Mouse (Mus musculus): ENCODE measurements at regions not wholly inside any gene's neighbourhood (a gene's known extent, or its start where the extent isn't known, plus 50 kb on each side); places are given as distances from the start of the nearest gene placed in this dataset.
"Not testable (repeated sequence)": the region's sequence is repeated elsewhere in the genome, so short reads cannot be mapped to it uniquely, and the experiment has no call there.

- peak; percentile 84 for ATAC-seq
- WGBS = 49% methylated on average over 4 of the region's 4 CpGs
- 0 out of 2 replicates have a peak, but pooled peaks cover 3% of the 10 kb centered on the region for H3K4me1 ChIP-seq (ENCODE audit: control insufficient read depth, insufficient read depth, low read length)
- H3K4me2 ChIP-seq (ENCODE audit: low read depth, low read length) = no peak overlapping the region
- H3K27ac ChIP-seq (ENCODE audit: low read length) = no peak overlapping the region
- no peak overlapping the region for H3K9ac ChIP-seq (ENCODE audit: low read depth, low read length)
- no peak overlapping the region for H3K4me3 ChIP-seq (ENCODE audit: low read length)
- H3K9me3 ChIP-seq (ENCODE audit: control insufficient read depth, low read length) = no peaks in the 10 kb centered on the region
- no peaks in the 10 kb centered on the region for H3K36me3 ChIP-seq (ENCODE audit: control insufficient read depth, insufficient read depth, low read length)
- H3K27me3 ChIP-seq (replicated peaks; ENCODE audit: control insufficient read depth, insufficient read depth, low read length) = no peaks in the 10 kb centered on the region
Measured at GRCm38 (mm10) chr3:21791983-21792631, 284.3 kb upstream of the Tbl1xr1 start.

GRCm38 (mm10) chr3:21798139-21798538 lies 278.3 kb upstream of the Tbl1xr1 start:
- Histone ChIP-seq H3K9me3 (ENCODE audit: control insufficient read depth, low read length) (no peaks in the 10 kb centered on the region), H3K36me3 (ENCODE audit: control insufficient read depth, insufficient read depth, low read length) (no peaks in the 10 kb centered on the region), H3K4me1 (ENCODE audit: control insufficient read depth, insufficient read depth, low read length) (no peaks in the 10 kb centered on the region), H3K27ac (ENCODE audit: low read length) (no peak overlapping the region), H3K4me2 (ENCODE audit: low read depth, low read length) (no peak overlapping the region), H3K9ac (ENCODE audit: low read depth, low read length) (no peak overlapping the region), H3K4me3 (ENCODE audit: low read length) (no peak overlapping the region), H3K27me3 (replicated peaks; ENCODE audit: control insufficient read depth, insufficient read depth, low read length) (no peaks in the 10 kb centered on the region)
- no peak for ATAC-seq
- 61% methylated on average over 1 of the region's 1 CpGs for WGBS

- 80% methylated on average over 2 of the region's 2 CpGs for WGBS
- not testable (repeated sequence) for H3K4me1 ChIP-seq (ENCODE audit: control insufficient read depth, insufficient read depth, low read length); H3K36me3 ChIP-seq (ENCODE audit: control insufficient read depth, insufficient read depth, low read length); H3K9me3 ChIP-seq (ENCODE audit: control insufficient read depth, low read length); H3K9ac ChIP-seq (ENCODE audit: low read depth, low read length); ATAC-seq; H3K4me3 ChIP-seq (ENCODE audit: low read length); H3K27me3 ChIP-seq (replicated peaks; ENCODE audit: control insufficient read depth, insufficient read depth, low read length); H3K27ac ChIP-seq (ENCODE audit: low read length); H3K4me2 ChIP-seq (ENCODE audit: low read depth, low read length)
Measured at GRCm38 (mm10) chr3:21803886-21804285, 272.6 kb upstream of the Tbl1xr1 start.

- Histone ChIP-seq H3K27me3 (replicated peaks; ENCODE audit: control insufficient read depth, insufficient read depth, low read length) (no peaks in the 10 kb centered on the region), H3K4me1 (ENCODE audit: control insufficient read depth, insufficient read depth, low read length) (no peaks in the 10 kb centered on the region), H3K27ac (ENCODE audit: low read length) (no peak overlapping the region), H3K9me3 (ENCODE audit: control insufficient read depth, low read length) (no peaks in the 10 kb centered on the region), H3K4me2 (ENCODE audit: low read depth, low read length) (no peak overlapping the region), H3K36me3 (ENCODE audit: control insufficient read depth, insufficient read depth, low read length) (no peaks in the 10 kb centered on the region), H3K4me3 (ENCODE audit: low read length) (no peak overlapping the region), H3K9ac (ENCODE audit: low read depth, low read length) (no peak overlapping the region)
- no peak for ATAC-seq
- WGBS = 86% methylated on average over 2 of the region's 2 CpGs
Measured at GRCm38 (mm10) chr3:21806494-21807157, 269.8 kb upstream of the Tbl1xr1 start.

GRCm38 (mm10) chr3:21808539-21808938 lies 267.9 kb upstream of the Tbl1xr1 start:
- H3K9ac ChIP-seq (ENCODE audit: low read depth, low read length) = no peak overlapping the region
- H3K4me2 ChIP-seq (ENCODE audit: low read depth, low read length) = no peak overlapping the region
- ATAC-seq = no peak
- no peaks in the 10 kb centered on the region for H3K4me1 ChIP-seq (ENCODE audit: control insufficient read depth, insufficient read depth, low read length)
- no peaks in the 10 kb centered on the region for H3K27me3 ChIP-seq (replicated peaks; ENCODE audit: control insufficient read depth, insufficient read depth, low read length)
- H3K4me3 ChIP-seq (ENCODE audit: low read length) = no peak overlapping the region
- 68% methylated on average over 2 of the region's 2 CpGs for WGBS
- no peaks in the 10 kb centered on the region for H3K9me3 ChIP-seq (ENCODE audit: control insufficient read depth, low read length)
- no peaks in the 10 kb centered on the region for H3K36me3 ChIP-seq (ENCODE audit: control insufficient read depth, insufficient read depth, low read length)
- no peak overlapping the region for H3K27ac ChIP-seq (ENCODE audit: low read length)

GRCm38 (mm10) chr3:21809769-21810470 lies 266.5 kb upstream of the Tbl1xr1 start:
- Histone ChIP-seq H3K4me3 (ENCODE audit: low read length) (no peak overlapping the region), H3K4me2 (ENCODE audit: low read depth, low read length) (no peak overlapping the region), H3K27ac (ENCODE audit: low read length) (no peak overlapping the region), H3K9ac (ENCODE audit: low read depth, low read length) (no peak overlapping the region), H3K36me3 (ENCODE audit: control insufficient read depth, insufficient read depth, low read length) (no peaks in the 10 kb centered on the region), H3K4me1 (ENCODE audit: control insufficient read depth, insufficient read depth, low read length) (no peaks in the 10 kb centered on the region), H3K27me3 (replicated peaks; ENCODE audit: control insufficient read depth, insufficient read depth, low read length) (no peaks in the 10 kb centered on the region), H3K9me3 (ENCODE audit: control insufficient read depth, low read length) (no peaks in the 10 kb centered on the region)
- no peak for ATAC-seq
- WGBS = 25% methylated on average over 2 of the region's 2 CpGs

GRCm38 (mm10) chr3:21813401-21813800 lies 263.1 kb upstream of the Tbl1xr1 start:
- WGBS = 82% methylated on average over 1 of the region's 1 CpGs

GRCm38 (mm10) chr3:21816968-21817858 lies 259.2 kb upstream of the Tbl1xr1 start:
- Histone ChIP-seq H3K9me3 (ENCODE audit: control insufficient read depth, low read length) (no peaks in the 10 kb centered on the region), H3K9ac (ENCODE audit: low read depth, low read length) (no peak overlapping the region), H3K4me3 (ENCODE audit: low read length) (no peak overlapping the region), H3K36me3 (ENCODE audit: control insufficient read depth, insufficient read depth, low read length) (no peaks in the 10 kb centered on the region), H3K4me1 (ENCODE audit: control insufficient read depth, insufficient read depth, low read length) (no peaks in the 10 kb centered on the region; the same call in 1 of the 2 replicates), H3K4me2 (ENCODE audit: low read depth, low read length) (no peak overlapping the region), H3K27ac (ENCODE audit: low read length) (no peak overlapping the region), H3K27me3 (replicated peaks; ENCODE audit: control insufficient read depth, insufficient read depth, low read length) (no peaks in the 10 kb centered on the region)
- 73% methylated on average over 4 of the region's 4 CpGs for WGBS
- ATAC-seq = no peak

More at GRCm38 (mm10) chr3:21813401-21813800, 263.1 kb upstream of the Tbl1xr1 start:
- H3K4me1 ChIP-seq (ENCODE audit: control insufficient read depth, insufficient read depth, low read length) = no peaks in the 10 kb centered on the region
- no peaks in the 10 kb centered on the region for H3K36me3 ChIP-seq (ENCODE audit: control insufficient read depth, insufficient read depth, low read length)
- no peak overlapping the region for H3K27ac ChIP-seq (ENCODE audit: low read length)
- ATAC-seq = no peak
- H3K9ac ChIP-seq (ENCODE audit: low read depth, low read length) = no peak overlapping the region
- H3K9me3 ChIP-seq (ENCODE audit: control insufficient read depth, low read length) = no peaks in the 10 kb centered on the region
- no peak overlapping the region for H3K4me3 ChIP-seq (ENCODE audit: low read length)
- H3K27me3 ChIP-seq (replicated peaks; ENCODE audit: control insufficient read depth, insufficient read depth, low read length) = no peaks in the 10 kb centered on the region
- H3K4me2 ChIP-seq (ENCODE audit: low read depth, low read length) = no peak overlapping the region

GRCm38 (mm10) chr3:21819030-21819429 lies 257.4 kb upstream of the Tbl1xr1 start:
- 77% methylated on average over 4 of the region's 4 CpGs for WGBS
- Histone ChIP-seq H3K9ac (ENCODE audit: low read depth, low read length) (no peak overlapping the region), H3K4me2 (ENCODE audit: low read depth, low read length) (no peak overlapping the region), H3K4me3 (ENCODE audit: low read length) (no peak overlapping the region), H3K27me3 (replicated peaks; ENCODE audit: control insufficient read depth, insufficient read depth, low read length) (no peaks in the 10 kb centered on the region), H3K9me3 (ENCODE audit: control insufficient read depth, low read length) (no peaks in the 10 kb centered on the region), H3K27ac (ENCODE audit: low read length) (no peak overlapping the region), H3K36me3 (ENCODE audit: control insufficient read depth, insufficient read depth, low read length) (no peaks in the 10 kb centered on the region), H3K4me1 (ENCODE audit: control insufficient read depth, insufficient read depth, low read length) (no peaks in the 10 kb centered on the region; the same call in 1 of the 2 replicates)
- no peak for ATAC-seq
